Mouse (Mus musculus): ENCODE data around the gene Rrp9.

The Rrp9 gene

GRCm38 (mm10) chr9:106475663-106476001 is at the start of gene Rrp9:
Gene Rrp9, plus strand, starts transcription at chr9:106475963.
- in situ Hi-C loops (cut with MboI; ENCODE audit: low sequenced_read_pairs), result no loop called here

- in situ Hi-C loops (cut with MboI; ENCODE audit: low sequenced_read_pairs), result loop anchor here (5.0 kb wide), 1 partner anchor 136 kb away; no protein-coding TSS in a partner anchor
Measured at GRCm38 (mm10) chr9:106428719-106429220, 47.0 kb upstream of the Rrp9 start.

DNA sequence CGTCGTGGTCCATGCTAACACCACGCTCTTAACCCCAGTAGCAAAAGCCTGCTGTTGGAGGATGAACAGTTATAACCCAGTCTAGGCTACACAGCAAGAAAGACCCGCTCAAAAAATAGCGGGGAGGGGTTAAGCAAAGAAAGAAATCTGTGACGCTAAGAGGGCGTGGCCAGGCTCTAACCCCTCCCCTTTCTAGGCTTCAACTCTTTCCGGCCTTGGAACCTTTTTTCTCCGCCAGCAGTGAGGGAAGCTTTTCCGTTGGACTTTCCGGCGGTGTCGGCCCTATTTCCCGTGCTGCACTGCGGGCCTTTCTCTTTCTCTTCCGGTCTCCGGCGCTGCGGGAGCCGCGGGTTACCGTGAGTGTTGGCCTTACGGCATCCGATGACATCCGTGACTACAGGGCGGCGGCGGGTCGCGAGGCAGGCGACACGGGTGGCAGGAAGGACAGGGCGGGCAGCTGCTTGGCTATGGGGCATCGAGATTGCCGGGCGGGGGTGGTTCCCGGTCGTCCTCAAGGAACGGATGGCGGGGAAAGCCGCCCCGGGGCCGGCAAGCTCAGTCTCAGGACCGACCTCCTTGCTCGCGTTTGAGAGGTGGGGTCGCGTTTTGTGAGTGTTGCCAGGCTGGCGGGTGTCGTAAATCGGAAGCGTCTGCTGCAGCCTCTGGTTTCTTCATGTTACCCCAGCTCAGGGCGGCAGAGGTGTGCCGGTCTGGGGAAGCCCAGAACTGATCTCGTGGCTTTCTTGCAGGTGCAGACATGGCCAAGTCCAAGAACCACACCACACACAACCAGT is 46.3 kb upstream of the Rrp9 start, which contains the start of gene Rpl29:
Gene Rpl29, plus strand, starts transcription at position 234 of the 794 bp plus-strand sequence.
- in situ Hi-C loops (cut with MboI; ENCODE audit: low sequenced_read_pairs), result loop anchor here (5.0 kb wide), 1 partner anchor 137 kb away; no protein-coding TSS in a partner anchor

DNA sequence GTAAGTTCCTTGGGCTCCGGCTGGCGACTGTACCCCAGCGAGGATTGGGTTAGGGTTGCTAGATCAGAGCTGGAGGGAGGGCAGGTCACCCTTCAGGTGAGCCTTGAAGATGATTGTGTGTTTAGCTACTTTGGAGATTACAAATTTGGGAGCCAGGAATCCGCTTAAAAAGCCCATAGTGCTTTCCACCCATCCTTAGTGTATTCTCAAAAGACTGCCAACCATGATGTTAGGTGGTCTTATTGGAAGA is 45.8 kb upstream of the Rrp9 start:
- in situ Hi-C loops (cut with MboI; ENCODE audit: low sequenced_read_pairs), result no loop called here

DNA sequence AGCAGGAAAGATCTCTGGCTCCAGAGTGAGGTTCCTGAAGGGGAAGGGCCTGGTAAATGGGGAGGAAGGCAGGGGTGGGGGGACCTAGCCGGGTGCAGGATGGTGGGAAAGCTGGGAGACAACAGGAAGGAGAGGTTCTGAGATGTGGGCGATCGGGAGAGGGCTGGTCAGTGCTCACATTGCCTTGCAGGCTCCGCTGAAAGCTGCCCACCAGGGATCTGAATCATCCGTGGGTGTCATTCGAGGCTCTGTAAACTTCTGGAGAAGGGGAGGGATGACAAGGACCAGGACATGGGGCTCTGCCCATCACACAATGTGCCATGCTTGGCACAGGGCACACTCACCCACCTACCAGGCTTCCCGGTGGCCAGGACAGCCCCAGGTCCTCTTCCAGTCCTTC is 42.4 kb upstream of the Rrp9 start:
- in situ Hi-C loops (cut with MboI; ENCODE audit: low sequenced_read_pairs), result no loop called here

- in situ Hi-C loops (cut with MboI; ENCODE audit: low sequenced_read_pairs), result no loop called here
Measured at GRCm38 (mm10) chr9:106436566-106436965, 39.2 kb upstream of the Rrp9 start.

DNA sequence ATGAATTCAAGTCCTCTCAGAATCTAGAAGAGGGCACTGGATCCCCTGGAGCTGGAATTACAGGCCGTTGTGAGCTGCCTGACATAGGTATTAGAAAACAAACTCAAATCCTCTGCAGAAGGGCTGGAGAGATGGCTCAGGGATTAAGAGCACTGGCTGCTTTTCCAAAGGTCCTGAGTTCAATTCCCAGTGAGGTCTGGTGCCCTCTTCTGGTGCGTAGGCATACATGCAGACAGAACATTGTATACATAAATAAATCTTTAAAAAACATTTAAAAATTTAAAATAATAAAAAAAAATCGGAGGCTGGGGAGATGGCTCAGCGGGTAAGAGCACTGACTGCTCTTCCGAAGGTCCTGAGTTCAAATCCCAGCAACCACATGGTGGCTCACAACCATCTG is 33.1 kb upstream of the Rrp9 start:
- in situ Hi-C loops (cut with MboI; ENCODE audit: low sequenced_read_pairs), result no loop called here

DNA sequence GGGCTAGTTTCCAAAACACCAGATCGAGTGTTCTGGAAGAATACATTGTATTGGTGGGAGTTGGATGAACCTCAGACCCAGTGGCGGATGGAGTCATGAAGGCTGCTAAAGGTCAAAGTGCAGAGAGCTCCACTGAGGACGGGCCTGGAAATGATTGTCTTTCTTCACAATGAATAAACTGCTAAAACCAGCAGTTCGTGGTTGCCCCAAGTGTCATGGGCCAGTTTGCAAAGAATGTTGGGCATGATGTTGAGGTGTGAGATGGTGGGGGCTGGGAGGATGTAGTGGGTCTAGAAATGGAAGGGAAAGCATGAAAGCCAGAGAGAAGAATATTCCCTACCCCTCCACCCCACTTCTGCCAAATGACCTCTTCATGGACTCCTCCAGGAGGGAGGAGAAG is 30.9 kb upstream of the Rrp9 start:
- in situ Hi-C loops (cut with MboI; ENCODE audit: low sequenced_read_pairs), result no loop called here

DNA sequence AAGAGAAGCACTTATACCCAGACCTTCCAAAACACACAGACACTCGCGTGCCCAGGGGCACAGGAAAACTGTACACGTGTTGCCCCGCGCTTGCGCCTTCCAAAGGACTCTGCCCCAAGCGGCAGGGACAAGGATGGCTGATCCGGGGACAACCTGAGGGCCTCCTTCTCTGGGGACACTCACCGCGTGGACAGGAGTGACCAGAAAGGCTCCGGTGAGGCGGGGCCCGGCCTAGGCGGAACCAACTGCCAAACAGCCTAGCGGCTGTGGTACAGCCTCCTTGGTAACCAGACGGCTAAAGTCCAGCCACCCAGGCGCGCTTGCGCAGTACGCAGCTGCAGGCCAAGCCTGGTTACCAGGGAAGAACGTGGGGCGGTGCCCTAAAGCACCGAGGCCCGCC is 28.4 kb upstream of the Rrp9 start, which contains the start of the genes Abhd14b and Abhd14a:
Gene Abhd14b, plus strand, starts transcription at position 112 of the 400 bp plus-strand sequence.
Gene Abhd14a, minus strand, starts transcription at position 331 of the 400 bp plus-strand sequence.
- in situ Hi-C loops (cut with MboI; ENCODE audit: low sequenced_read_pairs), result no loop called here

GRCm38 (mm10) chr9:106447951-106448350 is 27.8 kb upstream of the Rrp9 start:
- in situ Hi-C loops (cut with MboI; ENCODE audit: low sequenced_read_pairs), result no loop called here

GRCm38 (mm10) chr9:106448498-106449031 is 27.2 kb upstream of the Rrp9 start:
- in situ Hi-C loops (cut with MboI; ENCODE audit: low sequenced_read_pairs), result no loop called here

DNA sequence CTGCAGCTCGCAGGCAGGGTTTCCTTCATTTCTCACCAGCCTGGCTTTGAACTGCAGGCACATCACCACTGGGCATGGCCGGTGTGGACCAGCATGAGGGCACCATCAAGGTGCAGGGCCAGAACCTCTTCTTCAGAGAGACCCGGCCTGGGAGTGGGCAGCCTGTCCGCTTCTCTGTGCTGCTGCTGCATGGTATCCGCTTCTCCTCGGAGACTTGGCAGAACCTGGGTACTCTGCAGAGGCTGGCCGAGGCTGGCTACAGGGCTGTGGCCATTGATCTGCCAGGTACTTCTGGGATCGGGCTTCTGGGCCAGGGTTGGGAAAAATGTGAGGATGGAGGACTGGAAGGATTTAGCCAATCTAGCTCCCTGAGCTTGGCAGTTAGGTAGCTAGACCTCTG is 25.8 kb upstream of the Rrp9 start:
- in situ Hi-C loops (cut with MboI; ENCODE audit: low sequenced_read_pairs), result no loop called here

DNA sequence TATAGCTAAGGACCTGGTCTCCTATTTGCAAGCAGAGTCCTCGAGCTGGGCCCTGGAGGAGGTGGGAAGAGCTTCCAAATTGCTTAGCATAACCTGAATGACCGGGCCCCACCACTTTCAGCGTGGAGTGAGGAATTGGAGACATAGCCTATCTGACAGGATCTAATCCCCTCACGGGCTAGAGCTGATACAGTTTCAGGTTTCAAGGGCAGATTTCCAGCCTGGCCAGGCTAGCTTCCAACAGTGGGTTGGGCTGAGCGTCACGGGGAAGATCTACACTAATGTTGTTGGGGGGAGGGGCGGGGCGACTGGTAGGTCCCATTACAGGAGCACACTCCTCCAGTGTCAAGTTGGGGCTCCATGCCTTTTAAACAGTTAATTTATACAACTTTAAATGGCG is 25.1 kb upstream of the Rrp9 start:
- in situ Hi-C loops (cut with MboI; ENCODE audit: low sequenced_read_pairs), result no loop called here

- in situ Hi-C loops (cut with MboI; ENCODE audit: low sequenced_read_pairs), result no loop called here
Measured at GRCm38 (mm10) chr9:106451298-106451697, 24.5 kb upstream of the Rrp9 start.

DNA sequence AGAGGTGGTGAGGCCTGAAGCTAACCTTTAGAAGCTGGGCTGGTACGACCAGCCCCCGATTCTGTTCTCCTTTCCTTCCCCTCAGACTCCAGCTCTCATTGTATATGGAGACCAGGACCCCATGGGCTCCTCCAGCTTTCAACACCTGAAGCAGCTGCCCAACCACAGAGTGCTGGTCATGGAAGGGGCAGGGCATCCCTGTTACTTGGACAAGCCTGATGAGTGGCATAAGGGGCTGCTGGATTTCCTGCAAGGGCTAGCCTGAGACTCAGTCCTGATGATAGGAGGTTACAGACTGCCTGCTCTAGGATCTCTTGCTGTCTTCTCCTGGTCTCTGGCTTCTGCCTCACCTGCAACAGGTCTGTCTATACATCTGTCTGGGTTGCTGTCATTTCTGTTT is 23.9 kb upstream of the Rrp9 start:
- in situ Hi-C loops (cut with MboI; ENCODE audit: low sequenced_read_pairs), result no loop called here

DNA sequence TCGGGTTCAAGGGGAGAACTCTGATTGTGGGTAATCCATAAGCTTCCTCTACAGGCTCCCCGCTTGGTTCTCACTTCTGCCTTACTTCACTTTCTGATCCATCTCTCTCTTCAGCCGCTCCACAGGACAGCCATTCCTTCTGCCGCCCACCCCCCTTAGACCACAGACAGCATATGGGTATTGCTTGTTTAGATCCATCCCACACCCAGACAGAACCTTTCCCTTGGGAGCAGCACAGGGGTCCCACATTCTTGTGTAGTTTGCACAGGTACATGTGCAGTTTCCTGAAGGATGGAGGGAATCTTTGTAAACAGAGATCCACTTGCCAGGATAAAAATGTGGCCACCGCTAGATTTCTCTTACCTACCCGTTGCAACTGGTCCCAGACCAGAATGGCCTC is 23.4 kb upstream of the Rrp9 start:
- in situ Hi-C loops (cut with MboI; ENCODE audit: low sequenced_read_pairs), result no loop called here

- in situ Hi-C loops (cut with MboI; ENCODE audit: low sequenced_read_pairs), result no loop called here
Measured at GRCm38 (mm10) chr9:106452821-106453220, 22.9 kb upstream of the Rrp9 start.

GRCm38 (mm10) chr9:106453271-106454070 is 22.3 kb upstream of the Rrp9 start, which contains the start of gene Pcbp4:
Gene Pcbp4, plus strand, starts transcription at chr9:106453291.
- in situ Hi-C loops (cut with MboI; ENCODE audit: low sequenced_read_pairs), result no loop called here

GRCm38 (mm10) chr9:106454071-106454761 is 21.5 kb upstream of the Rrp9 start:
- in situ Hi-C loops (cut with MboI; ENCODE audit: low sequenced_read_pairs), result no loop called here

DNA sequence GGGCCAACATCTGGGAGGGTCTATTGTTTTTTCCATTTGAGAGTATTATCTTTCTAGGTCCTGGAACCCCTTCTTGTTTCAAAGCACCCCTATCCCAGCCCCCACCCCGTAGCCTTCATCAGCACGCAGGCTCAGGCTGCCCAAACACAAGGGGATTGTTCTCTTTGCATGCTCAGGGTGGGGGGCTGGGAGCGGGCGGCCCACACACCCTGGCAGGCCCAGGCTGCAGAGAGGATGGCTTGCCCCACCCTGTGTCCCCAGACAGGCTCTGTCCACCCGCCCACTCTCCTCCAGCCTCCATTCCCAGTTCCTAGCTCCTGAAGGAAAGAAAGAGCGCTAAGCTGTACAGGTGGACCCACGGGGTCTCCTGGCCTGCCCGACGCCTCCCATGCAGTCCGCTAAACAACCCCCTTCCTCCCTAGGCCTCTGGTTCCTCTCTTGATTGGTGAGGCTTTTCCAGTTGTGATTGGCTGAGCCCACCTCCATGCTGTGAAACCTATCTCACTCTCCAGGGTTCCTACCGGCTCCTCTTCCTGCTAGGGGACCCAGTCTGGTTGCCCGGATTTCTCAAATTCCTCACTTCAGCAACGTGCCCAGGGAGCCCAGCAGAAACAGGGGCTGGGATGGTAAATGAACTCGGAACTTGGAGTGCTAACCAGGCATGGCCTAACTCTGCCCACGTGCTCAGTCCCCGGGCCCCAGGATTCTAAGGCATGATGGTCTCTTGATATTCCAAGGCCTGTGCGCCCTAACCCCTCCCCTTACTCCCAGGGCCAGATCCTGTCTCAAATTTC is 20.7 kb upstream of the Rrp9 start:
- in situ Hi-C loops (cut with MboI; ENCODE audit: low sequenced_read_pairs), result no loop called here

All from CH12F3 (cell line).